Mouse (Mus musculus): ENCODE results near the gene Exosc5. TPM values are rescaled to one million over a fixed set of nuclear protein-coding genes. Genes with fewer than 3 reads are reported as not detected.
A peak's percentile ranks its signal among the peaks of the same experiment; 100 is the strongest.

Gene Exosc5
- polyA plus RNA-seq, 1 experiment, result 53.7 TPM

DNA sequence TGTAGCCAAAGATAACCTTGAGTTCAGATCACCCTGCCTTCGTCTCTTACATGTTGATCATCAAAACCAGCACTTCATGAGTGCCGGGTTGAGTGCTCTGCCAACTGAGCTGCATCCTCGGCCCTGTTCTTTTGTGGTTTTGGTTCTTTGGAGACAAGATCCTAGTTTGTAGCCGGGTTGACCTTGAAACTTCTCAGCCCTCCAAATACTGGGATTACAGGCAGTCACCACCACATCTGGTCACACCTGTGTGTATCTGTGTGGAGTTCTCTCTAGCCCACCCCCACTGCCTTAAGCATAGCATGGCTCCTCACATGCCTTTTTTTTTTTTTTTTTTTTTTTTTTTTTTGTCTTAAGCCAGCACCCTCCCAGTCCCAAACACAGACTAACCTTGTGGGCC, 11.1 kb downstream of the Exosc5 start:
- no peak for TF ChIP-seq EP300 (IDR thresholded peaks at IDR 0.05; ENCODE audit: insufficient read depth, low read depth, low read length)
- no peak for TF ChIP-seq CTCF (IDR thresholded peaks at IDR 0.05; ENCODE audit: low read depth, low read length)
- no peak for TF ChIP-seq POLR2A (IDR thresholded peaks at IDR 0.05; ENCODE audit: insufficient read depth, low read length)

DNA sequence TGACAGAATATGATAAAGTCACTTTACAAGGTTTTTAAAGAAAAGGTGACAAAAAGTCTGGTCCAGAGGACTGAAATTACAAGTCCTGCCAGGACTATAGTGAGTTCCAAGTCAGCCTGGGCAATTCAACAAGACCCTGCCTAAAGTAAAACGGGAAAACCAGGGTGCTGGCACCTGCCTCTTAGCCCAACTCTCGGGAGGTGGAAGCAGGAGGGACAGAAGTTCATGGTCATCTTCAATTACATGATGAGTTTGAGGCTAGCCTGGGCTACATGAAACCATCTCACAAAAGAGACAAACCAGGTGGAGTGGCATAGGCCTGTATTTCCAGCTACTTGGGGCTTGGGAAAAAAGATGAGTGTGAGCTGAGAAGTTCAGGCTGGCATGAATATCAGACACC, 12.7 kb downstream of the Exosc5 start:
- H3K27ac ChIP-seq (ENCODE audit: insufficient read depth, low read length), result no peak overlapping the region
- H3K9me3 ChIP-seq (replicated peaks; ENCODE audit: control insufficient read depth, insufficient read depth, low read length, poor library complexity, severe bottlenecking), result no peaks in the 10 kb centered on the region
- H3K9ac ChIP-seq (ENCODE audit: low read depth, poor library complexity, severe bottlenecking), result no peak overlapping the region
- H3K4me1 ChIP-seq (ENCODE audit: control insufficient read depth, insufficient read depth, low read length), result peaks cover 6% of the 10 kb centered on the region
- no peak overlapping the region for H3K4me3 ChIP-seq (ENCODE audit: low read depth, low read length)
- no peaks in the 10 kb centered on the region; the same call in 1 of the 2 replicates for H3K27me3 ChIP-seq (ENCODE audit: control insufficient read depth, insufficient read depth, low read length, poor library complexity, severe bottlenecking)
- TF ChIP-seq EP300 (IDR thresholded peaks at IDR 0.05; ENCODE audit: insufficient read depth, low read depth, low read length) (no peak), CTCF (IDR thresholded peaks at IDR 0.05; ENCODE audit: low read depth, low read length) (no peak), POLR2A (IDR thresholded peaks at IDR 0.05; ENCODE audit: insufficient read depth, low read length) (no peak)
- peaks cover 4% of the 10 kb centered on the region; the same call in 1 of the 2 replicates for H3K36me3 ChIP-seq (ENCODE audit: control insufficient read depth, insufficient read depth, low read length, poor library complexity, severe bottlenecking)

More for the DNA sequence above, 11.1 kb downstream of the Exosc5 start:
- Histone ChIP-seq H3K4me3 (ENCODE audit: low read depth, low read length) (no peak overlapping the region), H3K9ac (ENCODE audit: low read depth, poor library complexity, severe bottlenecking) (0 out of 2 replicates have a peak overlapping the region, but pooled peaks have one; percentile 10), H3K9me3 (replicated peaks; ENCODE audit: control insufficient read depth, insufficient read depth, low read length, poor library complexity, severe bottlenecking) (no peaks in the 10 kb centered on the region), H3K27ac (ENCODE audit: insufficient read depth, low read length) (peak overlapping the region; percentile 96), H3K4me1 (ENCODE audit: control insufficient read depth, insufficient read depth, low read length) (peaks cover 7% of the 10 kb centered on the region), H3K27me3 (ENCODE audit: control insufficient read depth, insufficient read depth, low read length, poor library complexity, severe bottlenecking) (no peaks in the 10 kb centered on the region; the same call in 1 of the 2 replicates), H3K36me3 (ENCODE audit: control insufficient read depth, insufficient read depth, low read length, poor library complexity, severe bottlenecking) (peaks cover 12% of the 10 kb centered on the region)

DNA sequence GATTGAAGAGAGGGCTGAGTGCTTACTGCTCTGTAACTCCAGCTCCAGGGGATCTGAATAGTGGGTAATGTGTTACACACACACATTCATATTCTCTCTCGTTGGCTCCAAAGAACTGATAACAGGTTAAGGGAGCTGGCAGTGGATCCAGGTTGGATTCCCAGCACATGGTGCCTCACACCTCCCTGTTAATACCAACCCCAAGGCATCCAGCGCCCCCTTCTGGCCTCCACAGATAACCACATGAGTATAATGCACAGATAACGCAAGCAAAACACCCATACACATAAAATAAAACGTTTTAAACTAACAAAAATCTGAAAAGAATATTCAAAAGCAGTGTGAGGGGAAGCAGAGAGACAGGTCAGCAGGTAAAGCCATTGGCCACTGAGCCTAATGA, 13.5 kb downstream of the Exosc5 start:
- no peak for TF ChIP-seq POLR2A (IDR thresholded peaks at IDR 0.05; ENCODE audit: insufficient read depth, low read length)
- peak; percentile 58 for TF ChIP-seq CTCF (IDR thresholded peaks at IDR 0.05; ENCODE audit: low read depth, low read length)
- TF ChIP-seq EP300 (IDR thresholded peaks at IDR 0.05; ENCODE audit: insufficient read depth, low read depth, low read length), result no peak
- Histone ChIP-seq H3K4me1 (ENCODE audit: control insufficient read depth, insufficient read depth, low read length) (peaks cover 6% of the 10 kb centered on the region), H3K9ac (ENCODE audit: low read depth, poor library complexity, severe bottlenecking) (no peak overlapping the region), H3K36me3 (ENCODE audit: control insufficient read depth, insufficient read depth, low read length, poor library complexity, severe bottlenecking) (peaks cover 4% of the 10 kb centered on the region; the same call in 1 of the 2 replicates), H3K27ac (ENCODE audit: insufficient read depth, low read length) (no peak overlapping the region), H3K9me3 (replicated peaks; ENCODE audit: control insufficient read depth, insufficient read depth, low read length, poor library complexity, severe bottlenecking) (no peaks in the 10 kb centered on the region), H3K27me3 (ENCODE audit: control insufficient read depth, insufficient read depth, low read length, poor library complexity, severe bottlenecking) (no peaks in the 10 kb centered on the region; the same call in 1 of the 2 replicates), H3K4me3 (ENCODE audit: low read depth, low read length) (no peak overlapping the region)

DNA sequence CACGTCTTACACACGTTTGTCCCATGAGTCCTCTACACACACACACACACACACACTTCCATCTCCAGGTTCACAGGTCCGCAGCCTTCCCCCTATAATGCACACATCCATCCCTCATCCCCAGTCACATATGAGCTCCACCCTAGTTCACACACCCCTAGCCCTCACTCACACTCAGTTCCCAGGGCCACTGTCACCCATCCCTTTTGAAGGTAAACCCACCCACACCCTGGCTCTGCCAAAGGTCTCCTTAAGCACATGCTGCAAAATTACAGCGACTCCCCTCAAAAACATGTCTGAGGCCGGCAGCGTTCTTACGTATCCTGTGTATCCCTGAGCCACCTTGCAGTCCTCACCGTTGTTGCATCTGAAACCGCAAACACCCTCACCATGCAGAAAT, 15.3 kb downstream of the Exosc5 start:
- Histone ChIP-seq H3K27me3 (ENCODE audit: control insufficient read depth, insufficient read depth, low read length, poor library complexity, severe bottlenecking) (no peaks in the 10 kb centered on the region; the same call in 1 of the 2 replicates), H3K36me3 (ENCODE audit: control insufficient read depth, insufficient read depth, low read length, poor library complexity, severe bottlenecking) (peaks cover 4% of the 10 kb centered on the region; the same call in 1 of the 2 replicates), H3K9me3 (replicated peaks; ENCODE audit: control insufficient read depth, insufficient read depth, low read length, poor library complexity, severe bottlenecking) (no peaks in the 10 kb centered on the region), H3K4me3 (ENCODE audit: low read depth, low read length) (peak overlapping the region; percentile 60), H3K27ac (ENCODE audit: insufficient read depth, low read length) (no peak overlapping the region), H3K9ac (ENCODE audit: low read depth, poor library complexity, severe bottlenecking) (peak overlapping the region; percentile 60), H3K4me1 (ENCODE audit: control insufficient read depth, insufficient read depth, low read length) (peaks cover 5% of the 10 kb centered on the region)
- TF ChIP-seq CTCF (IDR thresholded peaks at IDR 0.05; ENCODE audit: low read depth, low read length) (no peak), EP300 (IDR thresholded peaks at IDR 0.05; ENCODE audit: insufficient read depth, low read depth, low read length) (no peak), POLR2A (IDR thresholded peaks at IDR 0.05; ENCODE audit: insufficient read depth, low read length) (no peak)

DNA sequence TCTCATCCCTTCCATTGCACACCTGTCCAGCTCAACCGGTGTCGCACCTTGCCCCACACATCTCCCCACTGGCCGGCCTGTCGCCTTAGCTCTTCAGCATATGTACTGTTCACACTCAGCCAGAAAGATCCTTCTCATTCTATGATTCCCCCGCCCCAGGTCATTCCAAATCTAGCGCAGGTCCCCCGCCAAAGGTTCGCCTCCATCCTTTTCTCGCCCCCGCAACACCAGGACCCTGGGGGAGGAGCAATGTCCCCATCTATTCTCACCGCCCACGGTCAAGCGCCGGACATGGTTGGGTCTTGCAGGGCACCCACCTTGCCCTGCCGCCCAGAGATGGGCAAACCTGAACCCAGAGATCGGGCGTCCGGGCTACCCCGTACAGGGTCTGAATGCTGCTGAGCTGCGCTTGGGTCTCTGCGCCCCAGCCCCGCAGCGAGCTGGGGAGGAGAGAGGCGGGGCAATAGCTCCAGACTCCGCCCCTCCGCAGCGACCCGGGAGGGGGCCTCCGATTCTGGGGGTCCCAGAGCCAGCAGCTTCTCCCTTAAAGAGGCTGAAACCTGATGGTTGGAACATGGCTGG, 15.8 kb downstream of the Exosc5 start, which contains the start of gene Tmem91:
Gene Tmem91 (minus strand): TSS at position 448 of the 582 bp plus-strand sequence.
- Histone ChIP-seq H3K9ac (ENCODE audit: low read depth, poor library complexity, severe bottlenecking) (peak within 1 kb of the TSS; percentile 60), H3K27ac (ENCODE audit: insufficient read depth, low read length) (no peak within 1 kb of the TSS), H3K4me3 (ENCODE audit: low read depth, low read length) (peak within 1 kb of the TSS; percentile 60), H3K9me3 (replicated peaks; ENCODE audit: control insufficient read depth, insufficient read depth, low read length, poor library complexity, severe bottlenecking) (no peaks in the 10 kb centered on the region), H3K4me1 (ENCODE audit: control insufficient read depth, insufficient read depth, low read length) (peaks cover 4% of the 10 kb centered on the region), H3K27me3 (ENCODE audit: control insufficient read depth, insufficient read depth, low read length, poor library complexity, severe bottlenecking) (no peaks in the 10 kb centered on the region; the same call in 1 of the 2 replicates), H3K36me3 (ENCODE audit: control insufficient read depth, insufficient read depth, low read length, poor library complexity, severe bottlenecking) (peaks cover 4% of the 10 kb centered on the region; the same call in 1 of the 2 replicates)
- no peak for TF ChIP-seq EP300 (IDR thresholded peaks at IDR 0.05; ENCODE audit: insufficient read depth, low read depth, low read length)
- no peak for TF ChIP-seq CTCF (IDR thresholded peaks at IDR 0.05; ENCODE audit: low read depth, low read length)
- no peak for TF ChIP-seq POLR2A (IDR thresholded peaks at IDR 0.05; ENCODE audit: insufficient read depth, low read length)

DNA sequence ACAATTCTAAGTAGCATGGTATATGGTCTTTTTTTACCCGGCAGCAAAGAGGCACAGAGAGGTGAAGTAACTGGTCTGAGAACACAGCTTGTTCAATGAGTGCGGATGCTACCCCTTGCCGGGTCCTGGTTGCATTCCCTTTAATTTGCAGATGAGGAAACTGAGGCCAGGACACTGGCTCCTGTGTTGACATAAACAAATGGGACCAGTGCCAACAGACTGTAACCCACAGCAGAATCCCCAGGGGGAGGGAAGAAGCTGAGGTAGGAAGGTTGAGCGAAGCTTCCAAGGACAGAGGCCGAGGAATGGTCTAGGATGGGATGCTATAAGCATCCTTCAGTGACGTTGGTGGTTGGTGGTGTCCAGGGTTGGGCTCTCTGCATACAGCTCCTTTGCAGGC, 16.4 kb downstream of the Exosc5 start:
- Histone ChIP-seq H3K4me3 (ENCODE audit: low read depth, low read length) (no peak overlapping the region), H3K27ac (ENCODE audit: insufficient read depth, low read length) (no peak overlapping the region), H3K9me3 (replicated peaks; ENCODE audit: control insufficient read depth, insufficient read depth, low read length, poor library complexity, severe bottlenecking) (no peaks in the 10 kb centered on the region), H3K9ac (ENCODE audit: low read depth, poor library complexity, severe bottlenecking) (peak overlapping the region; percentile 60; the same call in 1 of the 2 replicates), H3K36me3 (ENCODE audit: control insufficient read depth, insufficient read depth, low read length, poor library complexity, severe bottlenecking) (peaks cover 4% of the 10 kb centered on the region; the same call in 1 of the 2 replicates), H3K27me3 (ENCODE audit: control insufficient read depth, insufficient read depth, low read length, poor library complexity, severe bottlenecking) (no peaks in the 10 kb centered on the region; the same call in 1 of the 2 replicates), H3K4me1 (ENCODE audit: control insufficient read depth, insufficient read depth, low read length) (peaks cover 4% of the 10 kb centered on the region)
- TF ChIP-seq EP300 (IDR thresholded peaks at IDR 0.05; ENCODE audit: insufficient read depth, low read depth, low read length) (no peak), CTCF (IDR thresholded peaks at IDR 0.05; ENCODE audit: low read depth, low read length) (no peak), POLR2A (IDR thresholded peaks at IDR 0.05; ENCODE audit: insufficient read depth, low read length) (no peak)

Measured in ES-Bruce4 (cell line).